Mouse (Mus musculus) lung, postnatal 0 days (tissue): Measurements from ENCODE around the gene Dync1i2. TPM values are rescaled to one million over a fixed set of nuclear protein-coding genes. Genes with fewer than 3 reads are reported as not detected.

Source experiments
- ATAC-seq: fragments of 200-750 bp; cut with Nextera tagmentation; 2 replicates; pipeline ENCODE4 v1.8.0; 2017; ENCODE audit warnings: moderate library complexity
- DNase-seq: peaks from one replicate; pipeline ENCODE4 v3.0.0-alpha.2; 2016; ENCODE audit warnings: low spot score
- H3K27ac ChIP-seq: fragments of 300-500 bp; sonication (generic); 2 replicates; pipeline ENCODE4 v1.5.1; 2014; ENCODE audit warnings: antibody characterized with exemption, mild to moderate bottlenecking, low read length, mixed read lengths
- H3K27me3 ChIP-seq: fragments of 300-500 bp; sonication (generic); replicated peaks from 2 replicates; pipeline ENCODE4 v1.6.1; 2014; ENCODE audit warnings: low read length, mixed read lengths; ENCODE audit not compliant: insufficient read depth
- H3K36me3 ChIP-seq: fragments of 300-500 bp; sonication (generic); 2 replicates; pipeline ENCODE4 v1.6.1; 2014; ENCODE audit warnings: low read length, mixed read lengths; ENCODE audit not compliant: insufficient read depth
- H3K4me1 ChIP-seq: fragments of 300-500 bp; sonication (generic); 2 replicates; pipeline ENCODE4 v1.6.1; 2014; ENCODE audit warnings: antibody characterized with exemption, low read depth, low read length, mixed read lengths; ENCODE audit not compliant: insufficient read depth
- H3K4me2 ChIP-seq: fragments of 300-500 bp; sonication (generic); replicated peaks from 2 replicates; pipeline ENCODE4 v1.6.1; 2014; ENCODE audit warnings: low read depth, mild to moderate bottlenecking, low read length, moderate library complexity, mixed read lengths
- H3K4me3 ChIP-seq: fragments of 300-500 bp; sonication (generic); 2 replicates; pipeline ENCODE4 v1.5.1; 2014; ENCODE audit warnings: low read depth, low read length
- H3K9ac ChIP-seq: fragments of 300-500 bp; sonication (generic); replicated peaks from 2 replicates; pipeline ENCODE4 v1.6.1; 2014; ENCODE audit warnings: low read depth, mild to moderate bottlenecking
- H3K9me3 ChIP-seq: fragments of 300-500 bp; sonication (generic); 2 replicates; pipeline ENCODE4 v1.6.1; 2016; ENCODE audit warnings: low read length, mixed read lengths
- CTCF ChIP-seq: IDR thresholded peaks from 2 replicates; pipeline ENCODE4 v1.5.1; 2016; ENCODE audit warnings: antibody characterized with exemption, mild to moderate bottlenecking
- EP300 ChIP-seq: IDR thresholded peaks from 2 replicates; pipeline ENCODE4 v1.6.1; 2016; ENCODE audit warnings: antibody characterized with exemption, mild to moderate bottlenecking, control low read depth
- WGBS: fragments of 180-500 bp; shearing (Covaris S2); extraction: QIAGEN DNeasy Blood & Tissue Kit; methylation state at CpG from one replicate; pipeline ENCODE4 v1.1.7; 2014; 5-methylcytosine and 5-hydroxymethylcytosine counted together
- polyA plus RNA-seq: library from polyadenylated mRNA; unstranded; fragments of >200 nt; fragmentation: Nextera tagmentation; extraction: Ambion mirVana; gene quantifications from 2 replicates; pipeline ENCODE4 v1.2.1, GENCODE M21; 2015

Gene Dync1i2
- polyA plus RNA-seq, 1 experiment from 2014 or later: 76.6 TPM

GRCm38 (mm10) chr2:71221020-71221419, 9.5 kb downstream of the Dync1i2 start:
- H3K27ac ChIP-seq: no peak overlapping the region
- peaks cover 25% of the 10 kb centered on the region for H3K36me3 ChIP-seq
- no peaks in the 10 kb centered on the region for H3K9me3 ChIP-seq
- H3K4me1 ChIP-seq: no peaks in the 10 kb centered on the region
- TF ChIP-seq EP300: no peak
- TF ChIP-seq CTCF: no peak
- no peak for ATAC-seq
- H3K4me2 ChIP-seq: no peak overlapping the region
- no peak for DNase-seq
- 85% methylated on average over 1 of the region's 1 CpGs for WGBS
- H3K27me3 ChIP-seq: no peaks in the 10 kb centered on the region
- H3K4me3 ChIP-seq: no peak overlapping the region
- no peak overlapping the region for H3K9ac ChIP-seq

DNA sequence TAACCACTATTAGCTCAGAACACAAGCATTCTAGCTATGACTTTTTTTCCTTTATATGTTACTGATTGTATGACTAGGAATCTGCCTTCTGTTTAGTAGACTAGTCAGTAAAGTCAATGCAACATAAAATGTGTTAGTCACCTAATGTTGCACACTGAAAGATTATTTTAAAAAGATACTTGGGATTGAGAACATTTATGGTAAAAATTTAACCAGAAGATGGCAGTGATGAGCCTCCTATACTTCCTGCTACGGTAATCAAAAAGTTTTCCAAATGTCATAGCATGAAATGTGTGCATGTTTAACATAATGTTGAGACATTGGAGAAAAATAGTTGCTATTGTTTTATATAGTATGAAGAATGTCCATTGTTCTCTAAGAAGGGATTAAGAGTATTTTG, 15.9 kb downstream of the Dync1i2 start:
- no peak overlapping the region for H3K27ac ChIP-seq
- peaks cover 9% of the 10 kb centered on the region; the same call in 1 of the 2 replicates for H3K36me3 ChIP-seq
- ATAC-seq: no peak
- 32% methylated on average over 1 of the region's 1 CpGs for WGBS
- no peak overlapping the region for H3K4me2 ChIP-seq
- DNase-seq: peak; percentile 16
- no peak overlapping the region for H3K9ac ChIP-seq
- H3K27me3 ChIP-seq: no peaks in the 10 kb centered on the region
- no peaks in the 10 kb centered on the region for H3K9me3 ChIP-seq
- TF ChIP-seq CTCF (peak; percentile 38), EP300 (no peak)
- no peak overlapping the region for H3K4me3 ChIP-seq
- H3K4me1 ChIP-seq: no peaks in the 10 kb centered on the region

GRCm38 (mm10) chr2:71229603-71230002, 18.1 kb downstream of the Dync1i2 start:
- H3K36me3 ChIP-seq: no peaks in the 10 kb centered on the region
- no peaks in the 10 kb centered on the region for H3K9me3 ChIP-seq
- no peak overlapping the region for H3K9ac ChIP-seq
- no peak overlapping the region for H3K4me2 ChIP-seq
- TF ChIP-seq EP300 (no peak), CTCF (no peak)
- H3K27me3 ChIP-seq: no peaks in the 10 kb centered on the region
- ATAC-seq: no peak
- 79% methylated on average over 1 of the region's 1 CpGs for WGBS
- DNase-seq: no peak
- H3K4me3 ChIP-seq: no peak overlapping the region
- H3K4me1 ChIP-seq: no peaks in the 10 kb centered on the region
- H3K27ac ChIP-seq: no peak overlapping the region

DNA sequence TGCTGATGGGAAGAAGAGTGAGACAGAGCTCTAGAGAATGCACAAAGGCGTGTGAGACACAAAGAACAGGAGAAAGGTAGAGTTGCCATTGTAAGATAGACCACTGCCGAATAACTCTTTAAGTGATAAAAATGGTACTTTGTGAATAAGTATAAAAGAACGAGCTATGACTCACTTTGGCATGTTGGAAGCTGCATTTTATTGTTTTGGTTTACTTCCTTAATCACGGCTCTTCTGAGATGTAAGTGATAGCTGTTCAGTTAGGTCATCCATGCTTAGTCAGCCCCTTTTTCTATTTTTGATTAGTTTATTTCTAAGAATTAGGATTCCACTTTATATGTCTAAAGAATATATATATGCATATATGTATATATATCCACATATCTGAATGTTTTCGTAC, 20.4 kb downstream of the Dync1i2 start:
- no peak overlapping the region for H3K4me3 ChIP-seq
- WGBS: 79% methylated on average over 5 of the region's 5 CpGs
- no peak overlapping the region for H3K4me2 ChIP-seq
- DNase-seq: no peak
- H3K9ac ChIP-seq: no peak overlapping the region
- no peaks in the 10 kb centered on the region for H3K27me3 ChIP-seq
- no peaks in the 10 kb centered on the region for H3K36me3 ChIP-seq
- H3K4me1 ChIP-seq: no peaks in the 10 kb centered on the region
- no peak for TF ChIP-seq EP300
- no peak for TF ChIP-seq CTCF
- no peak overlapping the region for H3K27ac ChIP-seq
- ATAC-seq: no peak
- H3K9me3 ChIP-seq: no peaks in the 10 kb centered on the region

DNA sequence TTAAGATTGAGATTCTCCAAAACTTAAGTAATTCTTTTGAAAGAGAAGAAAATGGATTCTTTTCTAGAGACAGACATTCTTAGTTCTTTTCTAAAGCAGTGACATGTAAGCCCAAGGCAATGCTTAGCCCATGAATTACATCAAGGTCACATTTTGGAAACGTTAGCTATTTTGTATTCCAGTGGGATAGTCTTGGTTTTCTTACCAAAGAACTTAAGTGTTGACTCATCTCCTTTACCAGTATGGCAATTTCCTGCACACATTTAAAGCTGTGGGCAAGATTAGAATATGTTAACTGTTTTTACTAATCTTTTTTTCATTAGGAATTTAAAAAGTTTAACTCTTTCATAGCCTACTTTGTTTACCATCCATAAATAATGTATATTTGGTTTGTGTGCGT, 21.5 kb downstream of the Dync1i2 start:
- H3K9ac ChIP-seq: no peak overlapping the region
- no peaks in the 10 kb centered on the region for H3K27me3 ChIP-seq
- H3K9me3 ChIP-seq: no peaks in the 10 kb centered on the region
- no peak overlapping the region for H3K4me2 ChIP-seq
- H3K4me1 ChIP-seq: no peaks in the 10 kb centered on the region
- DNase-seq (no peak), ATAC-seq (no peak)
- no peak overlapping the region for H3K4me3 ChIP-seq
- H3K36me3 ChIP-seq: no peaks in the 10 kb centered on the region
- TF ChIP-seq CTCF: no peak
- no peak for TF ChIP-seq EP300
- no peak overlapping the region for H3K27ac ChIP-seq
- WGBS: 69% methylated on average over 2 of the region's 2 CpGs

- DNase-seq (no peak), ATAC-seq (no peak)
- TF ChIP-seq CTCF: no peak
- no peak for TF ChIP-seq EP300
- H3K27ac ChIP-seq: no peak overlapping the region
- no peak overlapping the region for H3K9ac ChIP-seq
- H3K27me3 ChIP-seq: no peaks in the 10 kb centered on the region
- no peak overlapping the region for H3K4me2 ChIP-seq
- 82% methylated on average over 4 of the region's 4 CpGs for WGBS
- H3K4me3 ChIP-seq: no peak overlapping the region
- H3K36me3 ChIP-seq: no peaks in the 10 kb centered on the region; the same call in 1 of the 2 replicates
- no peaks in the 10 kb centered on the region for H3K9me3 ChIP-seq
- no peaks in the 10 kb centered on the region for H3K4me1 ChIP-seq
These were observed 23.9 kb downstream of the Dync1i2 start for GRCm38 (mm10) chr2:71235420-71235819.

- no peak for DNase-seq
- ATAC-seq: no peak
- TF ChIP-seq CTCF (no peak), EP300 (no peak)
- no peak overlapping the region for H3K4me2 ChIP-seq
- H3K27ac ChIP-seq: no peak overlapping the region
- H3K27me3 ChIP-seq: no peaks in the 10 kb centered on the region
- H3K4me3 ChIP-seq: no peak overlapping the region
- H3K9me3 ChIP-seq: no peaks in the 10 kb centered on the region
- H3K4me1 ChIP-seq: no peaks in the 10 kb centered on the region
- H3K36me3 ChIP-seq: no peaks in the 10 kb centered on the region; the same call in 1 of the 2 replicates
- no peak overlapping the region for H3K9ac ChIP-seq
- WGBS: 97% methylated on average over 6 of the region's 6 CpGs
These were observed 24.5 kb downstream of the Dync1i2 start for GRCm38 (mm10) chr2:71236009-71236408.
